Mouse (Mus musculus) megakaryocyte, embryonic 14.5 days (primary cell): ENCODE results near the gene Frmpd1.

Experiments used
- FLI1 ChIP-seq: IDR thresholded peaks from 2 replicates; pipeline ENCODE4 v1.6.1; 2012; ENCODE audit warnings: low read length, inconsistent platforms, mixed read lengths
- GATA1 ChIP-seq: IDR thresholded peaks from 3 replicates; pipeline ENCODE4 v1.6.1; 2012; ENCODE audit warnings: mixed read lengths, low read length, inconsistent platforms, borderline replicate concordance

DNA sequence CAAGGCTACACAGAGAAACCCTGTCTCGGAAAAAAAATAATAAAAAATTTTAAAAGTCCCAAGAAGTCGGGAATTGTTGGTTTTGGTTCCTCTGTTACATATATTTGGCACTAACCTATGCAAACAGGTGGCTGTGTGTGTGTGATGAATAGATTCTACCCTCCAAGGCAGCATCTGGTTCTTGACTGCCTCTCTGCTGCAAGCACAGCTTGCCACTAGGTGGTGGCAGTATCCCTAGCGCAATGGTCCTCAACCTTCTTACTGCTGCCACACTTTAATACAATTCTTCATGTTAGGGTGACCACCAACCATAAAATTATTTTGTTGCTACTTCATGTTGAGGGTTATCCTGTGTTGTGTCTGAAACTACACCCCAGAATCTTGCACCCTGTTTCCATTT, 101.6 kb downstream of the Frmpd1 start:
- TF ChIP-seq GATA1 (no peak), FLI1 (no peak)
